Mouse (Mus musculus): ENCODE measurements around the gene Fermt1. TPM values are rescaled to one million over a fixed set of nuclear protein-coding genes. Genes with fewer than 3 reads are reported as not detected.

The Fermt1 gene
- polyA plus RNA-seq, 1 experiment from 2014 or later = 20.2 TPM

DNA sequence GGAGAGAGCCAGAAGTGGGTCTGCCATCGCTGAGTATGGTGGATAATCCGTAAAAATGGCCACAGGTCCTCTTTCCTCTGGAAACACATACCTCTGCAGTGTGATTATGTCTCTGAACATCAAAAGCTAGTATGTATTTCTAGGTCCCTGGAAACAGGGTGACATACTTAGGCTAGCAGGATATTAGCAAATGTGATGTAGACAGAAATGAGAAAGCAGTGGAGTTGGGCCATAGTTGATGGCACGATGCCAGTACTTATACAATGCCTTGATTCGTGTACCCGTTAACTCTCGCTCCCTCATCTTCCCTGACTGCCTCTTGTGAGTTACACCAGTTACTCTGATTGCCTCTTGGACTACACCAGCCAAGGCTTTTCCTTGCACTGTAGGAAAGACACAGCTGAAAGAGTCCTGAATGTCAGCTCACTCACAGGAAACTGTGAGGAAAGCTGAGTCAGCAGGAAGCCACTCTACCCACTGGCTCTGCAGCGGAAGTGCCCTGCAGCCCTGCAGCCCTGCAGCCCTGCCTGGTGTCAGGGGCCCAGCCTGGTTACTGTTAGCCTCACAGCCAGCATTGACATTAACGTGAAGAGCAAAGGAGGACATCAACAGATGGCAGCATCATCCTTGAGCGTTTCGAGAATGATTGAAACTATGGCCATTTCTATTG is 71.9 kb downstream of the Fermt1 start:
- DNase-seq (ENCODE audit: low spot score) = no peak
- 90% methylated on average over 10 of the region's 10 CpGs for WGBS
- Histone ChIP-seq H3K27ac (replicated peaks) (no peak overlapping the region), H3K27me3 (replicated peaks; ENCODE audit: low read depth, poor library complexity, severe bottlenecking) (peaks cover 22% of the 10 kb centered on the region), H3K36me3 (replicated peaks) (no peaks in the 10 kb centered on the region), H3K4me3 (no peak overlapping the region), H3K4me1 (peaks cover 4% of the 10 kb centered on the region), H3K9me3 (no peaks in the 10 kb centered on the region)

DNA sequence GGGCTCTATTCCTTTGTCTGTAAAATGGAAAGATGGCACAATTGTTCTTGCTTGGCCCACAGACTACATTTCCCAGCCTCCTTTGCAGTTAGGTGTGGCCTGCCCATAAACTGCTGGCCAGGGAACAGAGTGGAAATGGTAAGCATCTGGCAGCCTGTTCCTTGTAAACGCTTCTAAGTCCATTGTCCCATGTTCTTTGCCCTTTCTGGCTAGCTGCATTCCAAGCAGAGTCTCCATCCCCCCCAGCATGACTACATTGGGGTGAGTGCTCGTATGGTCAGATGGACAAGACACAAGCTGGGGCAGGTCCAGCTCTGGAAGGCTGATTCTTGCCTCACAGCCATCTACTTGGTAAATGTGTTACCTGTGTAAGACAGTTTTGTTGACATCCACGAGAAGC is 74.0 kb downstream of the Fermt1 start:
- WGBS = 75% methylated on average over 3 of the region's 3 CpGs

DNA sequence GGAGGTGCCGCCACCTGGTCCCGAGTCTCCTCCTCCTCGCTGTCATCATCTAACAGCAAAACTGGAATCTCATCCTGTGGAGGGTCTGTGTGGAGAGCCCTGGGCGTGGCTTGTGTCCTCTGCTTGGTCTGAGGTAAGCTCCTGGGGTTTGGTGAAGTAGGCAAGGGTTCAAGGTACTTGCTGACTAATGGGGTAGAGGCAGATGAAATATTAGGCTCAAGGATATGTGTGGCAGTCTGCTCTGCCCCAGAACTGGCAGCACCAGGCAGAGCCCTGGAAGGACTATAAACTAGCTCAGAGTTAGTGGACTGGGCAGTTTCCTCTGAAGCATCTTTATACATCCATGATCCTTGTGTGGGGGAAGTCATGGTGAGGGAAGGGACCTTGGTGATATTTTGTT is 75.4 kb downstream of the Fermt1 start:
- 83% methylated on average over 4 of the region's 4 CpGs for WGBS
- DNase-seq (ENCODE audit: low spot score) = no peak
- Histone ChIP-seq H3K27me3 (replicated peaks; ENCODE audit: low read depth, poor library complexity, severe bottlenecking) (no peaks in the 10 kb centered on the region), H3K9me3 (no peaks in the 10 kb centered on the region), H3K4me3 (no peak overlapping the region), H3K36me3 (replicated peaks) (peaks cover 16% of the 10 kb centered on the region; the same call in 1 of the 2 replicates), H3K4me1 (no peaks in the 10 kb centered on the region), H3K27ac (replicated peaks) (no peak overlapping the region)

More for the DNA sequence above, 74.0 kb downstream of the Fermt1 start:
- Histone ChIP-seq H3K27ac (replicated peaks) (no peak overlapping the region), H3K4me1 (no peaks in the 10 kb centered on the region), H3K4me3 (no peak overlapping the region), H3K9me3 (no peaks in the 10 kb centered on the region), H3K27me3 (replicated peaks; ENCODE audit: low read depth, poor library complexity, severe bottlenecking) (0 out of 2 replicates have a peak, but pooled peaks cover under 1% of the 10 kb centered on the region), H3K36me3 (replicated peaks) (0 out of 2 replicates have a peak, but pooled peaks cover 5% of the 10 kb centered on the region)
- no peak for DNase-seq (ENCODE audit: low spot score)

DNA sequence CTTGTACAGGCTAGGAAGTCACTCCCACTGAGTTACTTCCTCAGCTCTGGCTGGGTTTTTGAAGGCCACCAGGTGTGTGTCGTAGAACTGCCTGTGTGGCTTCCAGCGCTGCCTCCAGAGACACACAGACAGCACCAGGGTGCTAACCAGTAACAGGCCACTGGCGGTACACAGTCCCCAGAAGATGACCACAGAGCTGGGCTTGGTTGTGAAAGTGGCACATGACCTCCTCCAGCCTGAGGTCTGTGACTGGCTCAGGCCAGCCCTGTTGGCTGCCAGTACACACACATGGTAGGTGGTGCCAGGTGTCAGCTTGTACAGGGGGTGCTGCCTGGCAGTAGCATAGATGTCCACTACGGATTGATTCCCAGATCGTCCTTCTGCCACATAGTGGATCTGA is 76.0 kb downstream of the Fermt1 start:
- WGBS = 90% methylated on average over 5 of the region's 5 CpGs
- Histone ChIP-seq H3K4me3 (no peak overlapping the region), H3K27me3 (replicated peaks; ENCODE audit: low read depth, poor library complexity, severe bottlenecking) (no peaks in the 10 kb centered on the region), H3K4me1 (no peaks in the 10 kb centered on the region), H3K36me3 (replicated peaks) (peaks cover 20% of the 10 kb centered on the region), H3K9me3 (no peaks in the 10 kb centered on the region), H3K27ac (replicated peaks) (no peak overlapping the region)
- DNase-seq (ENCODE audit: low spot score) = no peak

DNA sequence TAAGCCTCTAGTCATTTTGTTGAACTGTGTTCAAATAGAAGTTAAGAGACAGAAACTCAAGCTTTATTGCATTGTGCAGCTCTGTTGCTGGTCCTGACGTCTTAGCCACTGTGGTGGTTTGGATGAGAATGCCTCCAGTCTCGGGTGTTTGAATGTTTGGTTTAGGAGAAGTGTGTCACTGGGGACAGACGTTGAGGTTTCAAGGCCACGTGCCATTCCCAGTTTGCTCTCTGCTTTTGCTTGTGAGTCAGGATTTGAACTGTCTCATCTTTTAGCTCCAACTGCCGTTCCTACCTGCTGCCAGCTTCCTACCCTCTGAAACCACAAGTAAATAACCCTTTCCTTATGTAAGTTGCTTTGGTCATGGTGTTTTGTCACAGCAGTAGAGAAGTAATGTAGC is 78.2 kb downstream of the Fermt1 start:
- no peak overlapping the region for H3K4me3 ChIP-seq
- H3K36me3 ChIP-seq (replicated peaks) = peaks cover 27% of the 10 kb centered on the region
- H3K9me3 ChIP-seq = no peaks in the 10 kb centered on the region
- WGBS = 78% methylated on average over 5 of the region's 5 CpGs
- no peaks in the 10 kb centered on the region for H3K27me3 ChIP-seq (replicated peaks; ENCODE audit: low read depth, poor library complexity, severe bottlenecking)
- no peak for DNase-seq (ENCODE audit: low spot score)
- no peaks in the 10 kb centered on the region for H3K4me1 ChIP-seq
- no peak overlapping the region for H3K27ac ChIP-seq (replicated peaks)

DNA sequence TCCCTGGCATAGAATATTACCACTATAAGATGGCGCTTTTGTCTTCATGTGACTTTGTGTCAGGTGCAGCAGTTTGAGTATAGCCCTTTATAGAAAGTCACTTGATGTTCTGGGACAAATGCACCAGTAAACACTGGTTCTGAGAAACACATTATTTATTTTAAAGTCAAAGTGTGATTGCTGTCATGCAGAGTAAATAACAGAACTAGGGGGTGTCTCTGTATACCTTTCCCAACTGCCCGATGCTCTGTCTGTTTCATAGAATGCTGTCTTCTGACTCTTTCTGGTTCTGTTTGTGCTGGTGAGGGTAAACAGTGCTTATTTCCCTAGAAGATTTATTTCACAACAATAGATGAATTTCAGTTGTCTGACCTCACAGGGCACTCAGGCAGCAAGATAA is 82.4 kb downstream of the Fermt1 start:
- Histone ChIP-seq H3K27ac (replicated peaks) (no peak overlapping the region), H3K4me3 (no peak overlapping the region), H3K36me3 (replicated peaks) (peaks cover 27% of the 10 kb centered on the region), H3K4me1 (no peaks in the 10 kb centered on the region), H3K27me3 (replicated peaks; ENCODE audit: low read depth, poor library complexity, severe bottlenecking) (no peaks in the 10 kb centered on the region), H3K9me3 (no peaks in the 10 kb centered on the region)
- DNase-seq (ENCODE audit: low spot score) = no peak
- 95% methylated on average over 2 of the region's 2 CpGs for WGBS

DNA sequence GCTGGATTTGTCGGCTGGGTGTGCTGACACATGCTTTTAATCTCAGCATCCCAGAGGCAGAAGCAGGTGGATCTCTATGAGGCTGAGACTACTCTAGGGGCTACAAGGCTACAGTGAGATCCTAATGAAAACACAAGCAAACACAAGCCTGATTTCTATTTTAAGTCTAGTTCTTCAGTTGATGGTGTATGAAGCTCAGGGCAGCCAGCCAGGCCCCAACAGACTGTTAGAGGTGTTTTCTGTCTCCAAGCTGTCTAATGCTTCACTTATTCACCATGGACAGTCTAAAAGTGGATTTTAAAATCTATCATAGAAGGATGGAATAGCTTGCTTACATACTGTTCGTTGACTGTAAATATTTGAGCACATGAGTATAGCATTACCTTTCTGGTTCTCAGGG is 84.2 kb downstream of the Fermt1 start:
- H3K4me3 ChIP-seq = no peak overlapping the region
- H3K9me3 ChIP-seq = no peaks in the 10 kb centered on the region
- no peak for DNase-seq (ENCODE audit: low spot score)
- peaks cover 20% of the 10 kb centered on the region for H3K36me3 ChIP-seq (replicated peaks)
- no peaks in the 10 kb centered on the region for H3K4me1 ChIP-seq
- no peaks in the 10 kb centered on the region for H3K27me3 ChIP-seq (replicated peaks; ENCODE audit: low read depth, poor library complexity, severe bottlenecking)
- 88% methylated on average over 2 of the region's 2 CpGs for WGBS
- H3K27ac ChIP-seq (replicated peaks) = no peak overlapping the region

DNA sequence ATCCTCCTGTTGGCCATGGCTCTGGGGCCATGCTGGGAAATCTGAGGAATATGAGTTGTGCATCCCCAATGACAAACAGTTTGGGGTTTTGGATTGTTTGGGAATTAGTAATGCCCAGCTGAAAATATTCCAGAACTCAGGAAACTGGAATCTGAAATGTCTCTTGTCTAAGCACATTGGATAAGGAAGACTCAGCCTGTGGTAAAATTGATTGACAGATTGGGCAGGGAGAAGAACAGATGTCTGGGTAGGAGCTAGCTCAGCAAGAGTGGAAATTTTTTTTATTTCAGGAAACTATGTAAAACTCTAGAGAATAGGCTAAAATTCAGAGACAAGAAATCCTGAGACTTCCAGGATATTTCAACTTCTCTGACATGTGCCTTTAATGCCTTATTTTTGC is 85.3 kb downstream of the Fermt1 start:
- Histone ChIP-seq H3K27ac (replicated peaks) (no peak overlapping the region), H3K4me3 (no peak overlapping the region), H3K4me1 (no peaks in the 10 kb centered on the region), H3K36me3 (replicated peaks) (peaks cover 15% of the 10 kb centered on the region), H3K27me3 (replicated peaks; ENCODE audit: low read depth, poor library complexity, severe bottlenecking) (no peaks in the 10 kb centered on the region), H3K9me3 (no peaks in the 10 kb centered on the region)
- no peak for DNase-seq (ENCODE audit: low spot score)

DNA sequence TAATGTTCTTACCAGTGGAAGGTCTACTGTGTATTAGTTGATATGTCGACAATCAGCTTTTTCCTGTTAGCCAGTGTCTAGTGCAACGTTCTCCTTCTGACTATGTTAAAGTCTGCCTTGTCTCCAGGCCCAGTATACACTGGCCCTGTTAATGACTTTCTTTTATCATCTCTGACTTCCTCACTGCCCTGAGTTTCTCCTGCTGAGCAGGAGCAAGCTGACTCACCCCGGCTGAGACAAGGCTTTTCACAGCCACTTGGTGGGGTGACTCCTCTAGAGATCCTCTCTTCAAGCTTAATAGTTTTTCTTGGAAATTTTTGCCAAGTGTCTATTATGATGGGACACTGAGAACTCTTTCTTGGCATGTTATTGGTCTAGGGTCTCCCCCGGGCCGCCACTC is 89.4 kb downstream of the Fermt1 start:
- Histone ChIP-seq H3K36me3 (replicated peaks) (peaks cover 37% of the 10 kb centered on the region), H3K27ac (replicated peaks) (no peak overlapping the region), H3K9me3 (no peaks in the 10 kb centered on the region), H3K4me1 (no peaks in the 10 kb centered on the region), H3K27me3 (replicated peaks; ENCODE audit: low read depth, poor library complexity, severe bottlenecking) (no peaks in the 10 kb centered on the region), H3K4me3 (no peak overlapping the region)
- WGBS = 83% methylated on average over 5 of the region's 5 CpGs
- no peak for DNase-seq (ENCODE audit: low spot score)

Other genes starting within 250 kb of the Fermt1 start
- gene Chgb, start 164.6 kb downstream of the Fermt1 start, polyA plus RNA-seq (2016; fragmentation: Nextera tagmentation; extraction: Ambion mirVana) = 1.8 and 3.1 TPM in 2 replicates
- gene Trmt6, start 129.9 kb downstream of the Fermt1 start, polyA plus RNA-seq (2016; fragmentation: Nextera tagmentation; extraction: Ambion mirVana) = 47.4 and 51.1 TPM in 2 replicates
- gene Mcm8, start 129.8 kb downstream of the Fermt1 start, polyA plus RNA-seq (2016; fragmentation: Nextera tagmentation; extraction: Ambion mirVana) = 30.9 and 32.7 TPM in 2 replicates
- gene Crls1, start 99.2 kb downstream of the Fermt1 start, polyA plus RNA-seq (2016; fragmentation: Nextera tagmentation; extraction: Ambion mirVana) = 14.7 and 16.4 TPM in 2 replicates
- 0.93 and 0.99 TPM in 2 replicates for gene Lrrn4, start 65.0 kb downstream of the Fermt1 start, polyA plus RNA-seq (2016; fragmentation: Nextera tagmentation; extraction: Ambion mirVana)

Measured in embryonic facial prominence, embryonic 10.5 days (tissue).